Mouse (Mus musculus): ENCODE measurements around the gene Myo1b. TPM values are rescaled to one million over a fixed set of nuclear protein-coding genes. Genes with fewer than 3 reads are reported as not detected.

The Myo1b gene
- total and polyA plus RNA-seq, 3 experiments, result 0.07 TPM; not detected in 1

GRCm38 (mm10) chr1:51944755-51945154, 28.9 kb upstream of the Myo1b start:
- Histone ChIP-seq H3K79me2 (replicated peaks; ENCODE audit: control insufficient read depth, extremely low read depth, insufficient read depth, poor library complexity, severe bottlenecking) (no peaks in the 10 kb centered on the region), H3K9me3 (replicated peaks; ENCODE audit: low read length) (peaks cover 4% of the 10 kb centered on the region), H3K4me1 (ENCODE audit: control insufficient read depth in 1 of 2, insufficient read depth in 2 of 2) (no peaks in the 10 kb centered on the region), H3K9ac (ENCODE audit: insufficient read depth, low read depth) (no peak overlapping the region), H3K4me2 (ENCODE audit: insufficient read depth, low read depth, poor library complexity, severe bottlenecking) (no peak overlapping the region), H3K27me3 (replicated peaks) (no peaks in the 10 kb centered on the region), H3K27ac (ENCODE audit: insufficient read depth, low read depth) (no peak overlapping the region), H3K4me3 (replicated peaks in 1 of 3; ENCODE audit: low read depth in 2 of 3, low read length in 2 of 3, poor library complexity in 1 of 3) (no peak overlapping the region), H3K36me3 (replicated peaks in 1 of 2; ENCODE audit: control insufficient read depth in 1 of 2, insufficient read depth in 1 of 2, low read length in 1 of 2) (no peaks in the 10 kb centered on the region)
- TF ChIP-seq ZNF384 (IDR thresholded peaks at IDR 0.05; ENCODE audit: low read depth, low read length) (no peak), RAD21 (IDR thresholded peaks at IDR 0.05; ENCODE audit: low read depth, low read length) (peak; percentile 87), CHD2 (IDR thresholded peaks at IDR 0.05; ENCODE audit: low read length) (no peak), CTCF (conservative IDR thresholded peaks at IDR 0.05 in 1 of 2, IDR thresholded peaks at IDR 0.05 in 1 of 2; ENCODE audit: low read depth in 2 of 2, low read length in 2 of 2) (peak; percentile 34 to 81; a peak in 2 of 4 replicates), ZC3H11A (IDR thresholded peaks at IDR 0.05; ENCODE audit: low read depth, low read length) (peak; percentile 72; the same call in 1 of the 2 replicates), SMC3 (IDR thresholded peaks at IDR 0.05; ENCODE audit: low read depth, low read length) (peak; percentile 87), MAFK (IDR thresholded peaks at IDR 0.05; ENCODE audit: insufficient replicate concordance, low read length) (no peak)
- peak; percentile 59 for DNase-seq (ENCODE audit: extremely low read depth)
- dilution Hi-C loops (cut with MboI; ENCODE audit: extremely low pct_ligation_motif_present, extremely low pct_unique_long_range_greater_than_20kb, low sequenced_read_pairs) (no loop called here), in situ Hi-C loops (cut with MboI; ENCODE audit: low pct_ligation_motif_present, low pct_unique_long_range_greater_than_20kb, low sequenced_read_pairs) (loop anchor here (5.0 to 10.0 kb wide), 2 partner anchors 100 to 312 kb away; no protein-coding TSS in a partner anchor)

- H3K27me3 ChIP-seq (replicated peaks), result no peaks in the 10 kb centered on the region
- H3K79me2 ChIP-seq (replicated peaks; ENCODE audit: control insufficient read depth, extremely low read depth, insufficient read depth, poor library complexity, severe bottlenecking), result no peaks in the 10 kb centered on the region
- no peak overlapping the region for H3K27ac ChIP-seq (ENCODE audit: insufficient read depth, low read depth)
- in situ Hi-C loops (cut with MboI; ENCODE audit: low pct_ligation_motif_present, low pct_unique_long_range_greater_than_20kb, low sequenced_read_pairs) (no loop called here), dilution Hi-C loops (cut with MboI; ENCODE audit: extremely low pct_ligation_motif_present, extremely low pct_unique_long_range_greater_than_20kb, low sequenced_read_pairs) (no loop called here)
- H3K36me3 ChIP-seq (replicated peaks in 1 of 2; ENCODE audit: control insufficient read depth in 1 of 2, insufficient read depth in 1 of 2, low read length in 1 of 2), result no peaks in the 10 kb centered on the region
- no peak for DNase-seq (ENCODE audit: extremely low read depth)
- H3K9ac ChIP-seq (ENCODE audit: insufficient read depth, low read depth), result no peak overlapping the region
- no peak overlapping the region for H3K4me2 ChIP-seq (ENCODE audit: insufficient read depth, low read depth, poor library complexity, severe bottlenecking)
- peaks cover 4% of the 10 kb centered on the region for H3K9me3 ChIP-seq (replicated peaks; ENCODE audit: low read length)
- peaks cover 14 to 21% of the 10 kb centered on the region in 2 experiments for H3K4me1 ChIP-seq (ENCODE audit: control insufficient read depth in 1 of 2, insufficient read depth in 2 of 2)
- H3K4me3 ChIP-seq (replicated peaks in 1 of 3; ENCODE audit: low read depth in 2 of 3, low read length in 2 of 3, poor library complexity in 1 of 3), result no peak overlapping the region
- no peak for TF ChIP-seq POLR2AphosphoS2 (IDR thresholded peaks at IDR 0.05; ENCODE audit: low read depth, low read length)
- no peak for TF ChIP-seq MAFK (IDR thresholded peaks at IDR 0.05; ENCODE audit: insufficient replicate concordance, low read length)
- TF ChIP-seq CHD2 (IDR thresholded peaks at IDR 0.05; ENCODE audit: low read length), result no peak
- no peak for TF ChIP-seq SMC3 (IDR thresholded peaks at IDR 0.05; ENCODE audit: low read depth, low read length)
- TF ChIP-seq IRF4 (IDR thresholded peaks at IDR 0.05; ENCODE audit: low read depth, low read length), result no peak
- TF ChIP-seq CHD1 (IDR thresholded peaks at IDR 0.05; ENCODE audit: low read depth, low read length), result no peak
- no peak for TF ChIP-seq JUN (IDR thresholded peaks at IDR 0.05; ENCODE audit: insufficient read depth, low read depth, low read length)
- TF ChIP-seq ETS1 (conservative IDR thresholded peaks at IDR 0.05; ENCODE audit: low read depth, low read length), result no peak
- no peak for TF ChIP-seq USF2 (conservative IDR thresholded peaks at IDR 0.05; ENCODE audit: low read depth, low read length)
- TF ChIP-seq KAT2A (IDR thresholded peaks at IDR 0.05; ENCODE audit: insufficient replicate concordance, low read length), result no peak
- no peak for TF ChIP-seq PAX5 (IDR thresholded peaks at IDR 0.05; ENCODE audit: low read length)
- TF ChIP-seq HCFC1 (IDR thresholded peaks at IDR 0.05; ENCODE audit: low read depth, low read length), result no peak
- no peak for TF ChIP-seq ZMIZ1 (IDR thresholded peaks at IDR 0.05; ENCODE audit: low read depth, low read length)
Observed at GRCm38 (mm10) chr1:51938357-51938756, 22.5 kb upstream of the Myo1b start.

Data from CH12.LX (cell line).